Mouse (Mus musculus) G1E (cell line): ENCODE measurements around the gene Trim33.

Source experiments
- CTCF ChIP-seq: IDR thresholded peaks from 2 replicates; pipeline ENCODE4 v1.5.1; 2012; ENCODE audit warnings: low read depth, low read length, inconsistent platforms, mixed read lengths
- GATA1 ChIP-seq: IDR thresholded peaks from 2 replicates; pipeline ENCODE4 v1.6.1; 2012; ENCODE audit warnings: borderline replicate concordance, low read length, inconsistent platforms, mixed read lengths
- POLR2AphosphoS5 ChIP-seq: IDR thresholded peaks from 2 replicates; pipeline ENCODE4 v1.6.1; 2012; ENCODE audit warnings: low read depth, low read length, inconsistent platforms; ENCODE audit not compliant: insufficient replicate concordance
- TAL1 ChIP-seq: conservative IDR thresholded peaks from 2 replicates; pipeline ENCODE4 v1.6.1; 2012; ENCODE audit warnings: low read depth, low read length, inconsistent platforms, mixed read lengths

DNA sequence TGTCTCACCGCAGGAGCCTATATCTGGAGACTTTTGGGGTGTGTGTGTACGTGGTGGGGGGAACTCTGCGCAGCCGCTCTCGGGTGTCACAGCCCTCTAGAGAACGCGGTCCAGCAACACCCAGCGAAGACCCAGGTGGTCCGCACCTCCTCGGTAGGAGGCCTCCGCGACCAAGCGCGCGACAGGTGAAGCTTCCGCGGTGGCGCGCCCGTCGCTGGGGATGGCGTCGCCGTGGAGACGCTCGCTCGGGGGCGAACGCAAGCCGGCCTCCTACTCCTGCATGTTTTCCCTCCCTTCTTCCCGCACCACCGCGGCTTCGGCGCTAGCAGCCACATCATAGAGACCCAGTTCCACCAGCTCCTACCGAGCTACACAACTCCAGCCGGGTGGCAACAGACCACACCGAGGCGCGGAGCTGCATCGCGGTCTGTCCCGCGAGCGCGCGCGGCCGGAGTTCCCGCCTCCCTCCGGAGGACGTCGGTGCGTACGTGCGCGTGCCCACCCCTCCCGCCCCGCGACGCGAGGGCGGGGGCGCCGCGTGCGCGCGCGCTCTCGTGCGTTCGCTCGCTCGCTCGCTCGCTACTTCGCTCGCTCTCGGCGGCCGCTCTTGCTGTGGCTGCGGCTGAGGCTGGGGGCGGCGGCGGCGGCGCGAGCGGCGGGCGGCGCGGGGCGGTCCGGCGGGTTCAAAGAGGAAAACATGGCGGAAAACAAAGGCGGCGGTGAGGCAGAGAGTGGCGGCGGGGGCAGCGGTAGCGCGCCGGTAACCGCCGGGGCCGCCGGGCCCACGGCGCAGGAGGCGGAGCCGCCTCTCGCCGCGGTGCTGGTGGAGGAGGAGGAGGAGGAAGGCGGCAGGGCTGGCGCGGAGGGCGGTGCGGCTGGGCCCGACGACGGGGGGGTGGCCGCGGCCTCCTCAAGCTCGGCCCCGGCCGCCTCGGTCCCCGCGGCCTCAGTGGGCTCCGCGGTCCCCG lies at the start of gene Trim33:
- TF ChIP-seq CTCF (no peak), GATA1 (no peak), TAL1 (no peak), POLR2AphosphoS5 (no peak)
